Mouse (Mus musculus) kidney, postnatal 36 days (tissue): ENCODE data around the gene N4bp3.
"Not testable (repeated sequence)": the region's sequence is repeated elsewhere in the genome, so short reads cannot be mapped to it uniquely, and the experiment has no call there.

Source experiments
- DNase-seq, 2 experiments: peaks; one replicate each; pipeline ENCODE4 v3.0.0; 2021 to 2022; ENCODE audit warnings: mixed read lengths in 2 of 2

Gene N4bp3

GRCm38 (mm10) chr11:51652889-51653418 is 2.3 kb upstream of the N4bp3 start:
- DNase-seq = peak; percentile 66 to 76

GRCm38 (mm10) chr11:51650261-51650660 is 381 bp downstream of the N4bp3 start:
- DNase-seq = peak in 1 of 2 experiments; percentile 59

- DNase-seq = no peak
These were observed 798 bp downstream of the N4bp3 start for GRCm38 (mm10) chr11:51649889-51650199.

DNA sequence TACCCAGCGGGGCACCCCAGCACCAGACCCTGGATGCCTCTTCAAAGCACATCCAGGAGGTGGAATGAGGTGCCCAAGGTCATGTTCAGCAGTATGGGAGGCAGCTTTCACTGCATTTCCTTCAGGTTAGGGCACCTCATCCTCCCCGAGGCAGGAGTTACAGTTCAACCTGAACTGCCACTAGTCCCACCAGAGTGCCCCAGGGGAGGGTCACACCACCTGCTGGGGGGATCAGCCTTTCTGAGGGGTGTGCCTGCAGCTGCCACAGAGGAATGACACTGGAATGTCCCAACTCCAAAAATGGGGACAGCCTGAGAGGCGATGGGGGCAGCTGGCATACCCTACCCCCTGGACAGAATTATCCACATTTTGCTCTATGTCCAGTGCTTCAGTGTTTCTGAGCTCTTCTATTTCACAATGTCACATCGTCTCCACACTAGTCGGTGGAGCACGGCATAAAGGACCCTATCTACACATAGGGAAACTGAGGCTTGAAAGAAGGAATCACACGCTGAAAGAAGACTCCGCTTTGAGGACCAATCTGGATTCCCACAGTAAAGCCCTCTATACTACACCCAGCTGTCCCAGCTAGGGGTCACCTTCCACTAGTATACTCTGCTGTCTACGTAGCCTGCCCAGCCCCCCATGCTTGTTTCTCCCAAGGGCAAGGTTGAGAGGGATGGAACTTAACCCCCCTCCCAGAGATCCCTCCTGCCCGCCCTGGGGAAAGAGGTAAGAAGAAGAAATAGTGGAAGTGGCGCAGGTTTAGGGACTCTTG is 1.3 kb downstream of the N4bp3 start:
- no peak for DNase-seq

GRCm38 (mm10) chr11:51648566-51648965 is 2.1 kb downstream of the N4bp3 start:
- DNase-seq = peak in 1 of 2 experiments; percentile 62

- peak; percentile 63 to 74 for DNase-seq
These were observed 3.6 kb downstream of the N4bp3 start for GRCm38 (mm10) chr11:51646751-51647667.

DNA sequence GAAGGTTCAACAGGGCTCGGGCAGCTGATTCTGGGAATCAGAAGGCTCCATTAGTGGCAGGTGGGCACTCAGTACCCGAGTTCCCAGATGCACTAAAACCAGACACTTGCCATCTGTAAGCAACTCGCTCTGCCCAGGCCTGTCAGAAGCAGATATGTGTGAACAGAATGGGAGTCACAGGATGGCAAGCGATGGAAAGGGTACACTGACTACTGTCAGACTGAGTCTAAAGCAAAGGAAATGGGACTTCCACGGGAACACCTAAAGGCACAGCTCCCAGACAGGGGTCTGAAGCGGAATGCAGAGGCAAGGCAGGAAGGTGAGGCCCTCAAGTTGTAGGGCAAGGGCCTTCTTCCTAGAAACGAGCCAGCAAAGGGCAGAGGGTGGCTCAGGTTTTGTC is 4.4 kb downstream of the N4bp3 start:
- no peak for DNase-seq

GRCm38 (mm10) chr11:51645293-51645692 is 5.3 kb downstream of the N4bp3 start:
- no peak for DNase-seq

DNA sequence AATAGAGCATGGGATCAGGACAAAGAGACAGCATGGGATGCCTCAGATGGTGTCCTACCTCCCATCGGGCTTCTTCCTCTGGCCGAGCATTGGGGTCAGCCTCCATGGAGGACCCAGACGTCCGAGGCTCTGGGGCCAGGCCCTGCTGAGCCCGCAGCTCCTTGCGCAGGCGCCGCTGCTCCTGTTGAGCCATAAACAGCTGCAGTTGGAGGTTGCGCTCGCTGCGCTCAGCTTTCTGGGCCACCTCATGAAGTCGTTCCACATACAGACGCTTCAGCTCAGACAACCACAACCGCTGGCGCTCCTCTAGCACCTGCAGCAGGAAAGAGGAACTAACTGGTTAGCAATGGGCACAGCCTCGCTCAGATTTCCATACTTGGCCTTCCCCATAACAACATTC is 6.4 kb downstream of the N4bp3 start:
- no peak for DNase-seq

- DNase-seq = peak in 1 of 2 experiments; percentile 53
These were observed 6.9 kb downstream of the N4bp3 start for GRCm38 (mm10) chr11:51643761-51644160.

DNA sequence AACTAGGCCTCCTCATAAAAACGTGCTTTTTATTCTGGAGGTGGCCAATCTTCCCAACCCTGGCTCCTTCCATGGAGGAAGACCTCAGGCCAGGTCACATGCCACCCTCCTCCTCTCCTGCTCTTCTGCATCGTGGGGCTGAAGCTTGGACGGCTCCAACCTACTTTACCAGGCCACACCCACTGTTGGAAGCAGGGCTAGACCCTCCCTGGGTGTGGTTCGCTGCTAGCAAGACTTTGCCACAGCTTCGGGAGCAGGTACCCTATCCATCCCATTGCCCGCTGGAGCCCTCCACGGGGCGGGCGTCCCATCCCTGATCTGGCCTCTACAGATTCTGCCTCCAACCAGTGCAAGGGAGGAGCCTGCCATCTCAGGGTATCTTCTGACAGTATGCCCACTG is 7.4 kb downstream of the N4bp3 start:
- no peak for DNase-seq

DNA sequence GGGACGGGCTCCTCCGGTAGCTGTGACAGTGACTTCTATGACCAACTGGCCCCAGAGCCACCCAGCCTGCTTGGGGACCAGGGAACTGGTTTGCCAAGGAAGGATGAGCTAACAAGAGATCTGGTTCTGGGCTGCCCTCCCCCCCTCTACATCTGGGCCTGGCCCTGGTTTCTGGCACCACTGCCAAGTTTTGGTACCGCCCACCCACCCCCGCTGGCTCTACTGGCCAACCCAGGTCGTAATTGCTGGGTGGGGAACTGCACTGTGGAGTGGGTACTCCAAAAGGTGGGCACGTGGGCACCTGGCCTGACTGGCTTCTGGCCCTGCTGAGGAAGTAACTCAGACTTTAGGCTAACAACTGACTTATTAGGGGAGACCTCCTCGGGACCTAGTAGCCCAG is 9.9 kb downstream of the N4bp3 start:
- peak in 1 of 2 experiments; percentile 52 for DNase-seq

GRCm38 (mm10) chr11:51638497-51638896 is 12.1 kb downstream of the N4bp3 start:
- DNase-seq = no peak

GRCm38 (mm10) chr11:51637971-51638414 is 12.6 kb downstream of the N4bp3 start:
- DNase-seq = peak; percentile 46 to 47

DNA sequence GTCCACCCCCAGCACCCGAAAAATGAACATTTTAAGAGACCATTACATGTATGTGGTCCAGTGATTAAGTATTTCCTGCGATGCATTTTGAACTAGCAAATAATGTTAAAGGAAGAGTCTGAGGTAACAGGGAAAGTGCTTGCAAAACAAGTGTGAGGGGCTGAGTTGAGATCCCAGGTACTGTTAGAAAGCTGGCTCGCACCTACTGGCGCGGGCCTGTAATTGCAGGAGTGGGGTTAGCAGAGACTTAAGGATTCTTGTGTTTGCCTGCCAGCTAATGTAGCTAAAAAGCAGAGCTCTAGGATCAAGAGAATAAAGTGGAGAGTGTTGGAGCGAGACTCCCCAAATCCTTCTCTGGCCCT is 14.3 kb downstream of the N4bp3 start:
- peak; percentile 73 to 79 for DNase-seq

GRCm38 (mm10) chr11:51635525-51636322 is 14.9 kb downstream of the N4bp3 start, which contains the start of gene Rmnd5b:
Gene Rmnd5b, minus strand, starts transcription at chr11:51635896.
- DNase-seq = peak; percentile 91 to 93

- DNase-seq = no peak
These were observed 15.5 kb downstream of the N4bp3 start for GRCm38 (mm10) chr11:51635127-51635524.

DNA sequence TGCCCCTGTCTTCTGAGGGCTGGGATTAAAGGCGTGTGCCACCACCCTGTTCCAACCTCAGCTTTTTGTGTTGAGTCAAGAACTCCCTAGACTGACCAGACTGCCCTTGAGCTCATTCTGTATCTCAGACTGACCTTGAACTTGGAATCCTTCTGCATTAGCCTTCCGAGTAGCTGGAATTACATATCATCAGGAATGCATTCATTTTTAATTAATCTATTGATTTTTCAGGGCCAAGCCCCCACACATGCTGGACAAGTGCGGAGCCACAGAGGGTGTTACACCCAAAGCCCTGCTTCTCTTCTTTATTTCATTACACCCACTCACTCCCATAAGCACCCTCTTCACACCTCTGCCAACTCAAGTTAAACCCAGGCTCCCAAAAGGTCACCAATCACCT is 16.9 kb downstream of the N4bp3 start:
- no peak for DNase-seq

GRCm38 (mm10) chr11:51633200-51633599 is 17.4 kb downstream of the N4bp3 start:
- not testable (repeated sequence) for DNase-seq

DNA sequence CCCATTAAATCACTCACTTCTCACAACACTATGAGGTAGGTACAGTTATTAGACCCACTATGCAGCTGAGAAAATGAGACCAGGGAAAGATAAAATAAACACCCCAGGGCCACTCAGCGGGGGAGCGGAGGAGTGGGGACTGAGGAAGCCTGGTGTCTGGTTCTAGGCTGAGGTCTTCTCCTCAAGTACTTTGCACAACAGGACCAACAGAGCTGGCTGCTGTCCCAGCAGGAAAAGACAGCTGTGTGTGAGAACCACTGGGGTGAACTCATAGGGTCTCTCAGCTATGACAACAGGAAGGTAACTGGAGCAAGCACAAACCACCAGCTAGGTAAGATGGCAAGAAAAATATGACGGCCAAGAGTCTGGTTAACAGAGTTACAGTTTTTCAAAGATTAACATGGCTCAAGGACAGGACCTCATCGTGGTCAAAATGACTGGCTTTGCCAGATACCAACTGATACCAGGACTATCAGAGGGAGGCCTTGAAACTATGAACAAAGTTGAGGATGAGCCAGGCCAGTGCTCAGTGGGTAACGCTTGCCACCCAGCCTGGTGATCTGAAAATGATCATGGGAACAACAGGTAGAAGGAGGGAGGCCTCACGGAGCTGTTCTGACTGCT is 18.4 kb downstream of the N4bp3 start:
- DNase-seq = peak in 1 of 2 experiments; percentile 59

- no peak for DNase-seq
These were observed 20.9 kb downstream of the N4bp3 start for GRCm38 (mm10) chr11:51629651-51630314.

DNA sequence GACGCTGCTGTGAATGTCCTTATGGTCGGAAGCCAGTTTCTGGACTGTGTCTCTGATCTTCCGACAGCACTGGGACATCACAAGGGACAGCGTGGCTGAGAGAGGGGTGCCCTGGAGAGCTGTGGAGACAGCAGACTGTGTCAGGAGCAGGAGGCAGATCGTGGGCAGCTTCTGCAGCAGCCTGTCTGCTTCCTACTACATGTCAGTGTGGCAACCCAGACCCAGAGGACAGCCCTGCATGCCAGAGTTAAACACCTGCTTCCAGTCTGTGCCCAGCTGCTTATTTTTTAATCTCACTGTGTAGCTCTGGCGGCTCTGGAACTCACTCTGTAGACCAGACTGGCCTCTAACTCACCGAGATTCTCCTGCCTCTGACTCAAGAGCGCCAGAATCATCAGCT is 22.7 kb downstream of the N4bp3 start:
- DNase-seq = no peak
